Mouse (Mus musculus) thymus, adult 2 months (tissue): Measurements from ENCODE around the gene Rxfp2.

ENCODE experiments used
- CTCF ChIP-seq: fragments of 200-500 bp; IDR thresholded peaks from 2 replicates; pipeline ENCODE4 v1.5.1; 2012; ENCODE audit warnings: mild to moderate bottlenecking, control low read depth, low read length, moderate library complexity, borderline replicate concordance; ENCODE audit not compliant: control insufficient read depth, poor library complexity, insufficient read depth; ENCODE audit errors: extremely low read depth
- POLR2A ChIP-seq: fragments of 200-500 bp; IDR thresholded peaks from 2 replicates; pipeline ENCODE4 v1.6.1; 2012; ENCODE audit warnings: mild to moderate bottlenecking, low read length, control low read depth, moderate library complexity; ENCODE audit not compliant: control insufficient read depth, poor library complexity, insufficient read depth; ENCODE audit errors: extremely low read depth

DNA sequence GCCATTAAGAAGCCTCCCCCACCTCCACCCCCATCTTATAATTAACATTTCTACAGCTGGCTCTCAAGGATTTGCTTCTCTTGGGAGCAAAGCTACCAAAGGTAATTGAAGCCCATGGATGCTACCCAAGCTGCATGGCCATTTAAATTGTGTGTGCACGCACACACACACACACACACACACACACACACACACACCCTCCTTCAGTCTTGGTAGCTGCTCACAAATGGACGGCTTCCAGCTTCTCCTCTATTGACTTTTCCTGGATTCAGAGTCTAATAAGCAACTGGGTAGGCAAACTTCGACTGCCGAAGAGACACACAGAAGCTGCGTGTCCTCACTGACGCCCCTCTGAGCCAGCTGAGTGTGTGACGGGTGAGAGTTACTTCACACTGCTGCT lies 111.7 kb downstream of the Rxfp2 start:
- TF ChIP-seq CTCF: no peak
- no peak for TF ChIP-seq POLR2A
